Mouse (Mus musculus): ENCODE results near the gene C2cd3. TPM values are rescaled to one million over a fixed set of nuclear protein-coding genes. Genes with fewer than 3 reads are reported as not detected.

C2cd3 gene
- total RNA-seq (2015) (64.0 and 65.5 TPM in 2 replicates), total RNA-seq (2017) (23.0 and 26.6 TPM in 2 replicates)

- peak; percentile 94 for ATAC-seq (replicated peaks; ENCODE audit: poor library complexity)
Measured at GRCm38 (mm10) chr7:100371495-100372451, at the start of gene C2cd3, which contains the start of gene Ppme1. TSS of gene C2cd3 (plus strand) at chr7:100372233. TSS of gene Ppme1 (minus strand) at chr7:100372307.

- no peak for ATAC-seq (replicated peaks; ENCODE audit: poor library complexity)
Measured at GRCm38 (mm10) chr7:100323721-100324120, 48.3 kb upstream of the C2cd3 start.

- 0 out of 2 replicates have a peak, but pooled peaks have one; percentile 48 for ATAC-seq (replicated peaks; ENCODE audit: poor library complexity)
Measured at GRCm38 (mm10) chr7:100325482-100325881, 46.6 kb upstream of the C2cd3 start.

- no peak for ATAC-seq (replicated peaks; ENCODE audit: poor library complexity)
Measured at GRCm38 (mm10) chr7:100327514-100327913, 44.5 kb upstream of the C2cd3 start.

GRCm38 (mm10) chr7:100328636-100329035, 43.4 kb upstream of the C2cd3 start:
- no peak for ATAC-seq (replicated peaks; ENCODE audit: poor library complexity)

DNA sequence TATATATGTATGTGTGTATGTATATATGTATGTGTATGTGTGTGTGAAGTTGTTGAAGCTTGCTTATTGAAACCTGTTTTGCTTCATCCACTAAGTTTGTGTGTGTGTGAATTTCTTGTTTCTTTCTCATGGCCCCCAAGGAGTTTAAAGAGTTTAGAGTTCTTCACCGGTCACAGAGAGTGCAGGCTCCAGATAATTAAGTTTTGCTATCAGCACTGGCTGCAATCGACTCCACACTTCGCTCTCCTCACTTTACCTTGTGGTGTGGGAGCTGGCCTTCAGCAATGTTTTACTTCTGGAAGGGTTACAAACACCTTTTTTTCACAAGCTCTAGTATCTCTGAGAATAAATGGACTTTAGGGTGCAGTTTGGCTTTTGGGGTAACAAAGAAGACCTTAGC, 40.8 kb upstream of the C2cd3 start:
- no peak for ATAC-seq (replicated peaks; ENCODE audit: poor library complexity)

- ATAC-seq (replicated peaks; ENCODE audit: poor library complexity) = no peak
Measured at GRCm38 (mm10) chr7:100335921-100336320, 36.1 kb upstream of the C2cd3 start.

GRCm38 (mm10) chr7:100354984-100355383, 17.0 kb upstream of the C2cd3 start:
- ATAC-seq (replicated peaks; ENCODE audit: poor library complexity) = no peak

- no peak for ATAC-seq (replicated peaks; ENCODE audit: poor library complexity)
Measured at GRCm38 (mm10) chr7:100356324-100356723, 15.7 kb upstream of the C2cd3 start.

GRCm38 (mm10) chr7:100356768-100357167, 15.3 kb upstream of the C2cd3 start:
- no peak for ATAC-seq (replicated peaks; ENCODE audit: poor library complexity)

GRCm38 (mm10) chr7:100357856-100358255, 14.2 kb upstream of the C2cd3 start:
- no peak for ATAC-seq (replicated peaks; ENCODE audit: poor library complexity)

DNA sequence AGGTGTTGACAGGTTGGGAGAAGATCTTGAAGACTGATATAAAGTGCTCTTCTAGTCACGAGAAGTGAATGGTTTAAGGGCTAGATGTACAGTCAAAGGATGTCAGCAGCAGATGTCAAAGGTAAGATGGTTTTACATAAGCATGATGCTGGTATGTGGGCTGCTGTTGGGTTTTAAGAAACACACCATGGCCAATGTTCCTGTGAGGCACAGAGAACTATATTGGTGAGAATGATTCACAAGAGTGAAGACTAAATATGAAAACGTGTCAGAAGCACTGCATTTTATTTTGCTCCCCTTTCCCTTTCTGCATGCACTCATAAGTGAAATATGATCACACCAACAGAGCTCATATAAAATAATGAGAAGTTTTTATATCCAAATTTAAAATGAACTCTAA, 8.9 kb upstream of the C2cd3 start:
- no peak for ATAC-seq (replicated peaks; ENCODE audit: poor library complexity)

GRCm38 (mm10) chr7:100364888-100365287, 7.1 kb upstream of the C2cd3 start:
- peak; percentile 69 for ATAC-seq (replicated peaks; ENCODE audit: poor library complexity)

- 0 out of 2 replicates have a peak, but pooled peaks have one; percentile 7 for ATAC-seq (replicated peaks; ENCODE audit: poor library complexity)
Measured at GRCm38 (mm10) chr7:100372452-100372980, 483 bp downstream of the C2cd3 start.

DNA sequence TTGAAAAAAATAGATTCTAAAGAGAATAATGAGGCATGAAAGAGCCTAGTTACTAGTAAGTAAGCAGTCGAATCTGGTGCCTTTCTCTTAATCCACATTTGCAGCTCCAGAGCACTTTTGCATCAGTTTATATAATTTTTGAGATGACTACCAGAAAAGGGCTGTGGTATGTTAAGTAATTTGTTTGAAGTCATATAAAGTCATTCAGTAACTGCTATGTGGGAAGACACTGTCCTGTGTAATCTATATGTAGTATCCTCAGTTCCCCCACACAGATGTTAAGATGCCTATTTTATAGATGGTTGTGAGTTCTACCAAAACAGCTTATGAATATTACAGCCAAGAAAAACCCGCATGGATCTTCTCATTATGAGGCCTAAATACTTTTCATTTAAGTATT, 6.2 kb downstream of the C2cd3 start:
- no peak for ATAC-seq (replicated peaks; ENCODE audit: poor library complexity)

DNA sequence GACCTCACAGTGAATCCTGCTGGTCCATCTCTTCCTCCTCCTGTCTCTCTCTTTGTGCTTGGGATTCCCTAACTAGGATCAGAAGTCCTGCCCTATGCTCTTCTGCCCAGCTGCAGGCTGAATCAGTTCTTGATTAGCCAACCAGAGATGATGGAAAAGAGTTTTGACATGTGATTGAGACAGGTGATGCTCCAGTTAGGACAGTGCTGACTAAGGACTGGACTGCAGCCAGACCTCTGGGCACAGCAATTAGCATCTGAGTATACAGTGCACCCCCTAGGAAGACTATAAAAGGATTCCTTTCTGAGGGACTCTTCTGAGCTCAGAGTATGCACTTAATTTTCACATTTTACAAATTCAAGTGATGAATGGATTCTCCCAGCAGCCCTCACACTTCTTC, 9.1 kb downstream of the C2cd3 start:
- no peak for ATAC-seq (replicated peaks; ENCODE audit: poor library complexity)

DNA sequence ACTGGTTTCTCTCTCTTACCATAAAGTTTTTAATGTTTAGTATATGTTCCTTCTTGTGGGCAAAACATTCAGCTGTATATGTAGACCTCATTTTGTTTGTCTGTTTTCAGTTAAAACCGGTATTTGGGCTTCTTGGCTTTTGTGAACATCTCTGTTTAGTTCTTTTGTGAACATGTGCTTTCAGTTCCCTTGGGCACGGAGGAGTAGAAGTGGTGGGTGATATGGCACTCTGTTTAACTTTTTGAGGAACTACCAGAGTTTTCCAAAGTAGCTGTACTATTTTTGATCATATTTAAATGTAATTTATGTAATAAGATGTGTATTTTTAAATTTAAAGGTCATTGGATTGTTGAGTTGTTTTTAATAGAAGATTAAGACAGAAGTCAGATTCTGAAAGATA, 11.2 kb downstream of the C2cd3 start:
- ATAC-seq (replicated peaks; ENCODE audit: poor library complexity) = no peak

- no peak for ATAC-seq (replicated peaks; ENCODE audit: poor library complexity)
Measured at GRCm38 (mm10) chr7:100388174-100388573, 16.1 kb downstream of the C2cd3 start.

DNA sequence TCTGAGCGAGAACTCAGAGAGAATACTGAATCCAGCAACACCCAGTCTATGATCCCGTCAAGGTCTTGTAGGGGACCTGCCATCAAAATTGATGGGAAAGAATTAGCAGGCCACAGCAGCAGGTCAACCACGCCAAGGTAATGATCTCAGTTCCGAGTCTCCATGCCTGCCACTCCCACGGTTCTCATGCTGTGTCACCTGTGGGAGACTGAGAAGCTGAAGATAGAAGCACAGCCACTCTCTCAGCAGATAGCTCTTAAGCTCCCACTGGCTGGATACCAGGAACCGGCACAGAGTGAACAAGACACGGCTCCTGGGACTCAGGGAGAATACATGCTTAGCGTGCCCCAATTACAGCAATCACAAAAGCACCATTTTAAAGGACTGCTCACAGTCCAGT, 18.1 kb downstream of the C2cd3 start:
- no peak for ATAC-seq (replicated peaks; ENCODE audit: poor library complexity)

- ATAC-seq (replicated peaks; ENCODE audit: poor library complexity) = no peak
Measured at GRCm38 (mm10) chr7:100392265-100392664, 20.2 kb downstream of the C2cd3 start.

DNA sequence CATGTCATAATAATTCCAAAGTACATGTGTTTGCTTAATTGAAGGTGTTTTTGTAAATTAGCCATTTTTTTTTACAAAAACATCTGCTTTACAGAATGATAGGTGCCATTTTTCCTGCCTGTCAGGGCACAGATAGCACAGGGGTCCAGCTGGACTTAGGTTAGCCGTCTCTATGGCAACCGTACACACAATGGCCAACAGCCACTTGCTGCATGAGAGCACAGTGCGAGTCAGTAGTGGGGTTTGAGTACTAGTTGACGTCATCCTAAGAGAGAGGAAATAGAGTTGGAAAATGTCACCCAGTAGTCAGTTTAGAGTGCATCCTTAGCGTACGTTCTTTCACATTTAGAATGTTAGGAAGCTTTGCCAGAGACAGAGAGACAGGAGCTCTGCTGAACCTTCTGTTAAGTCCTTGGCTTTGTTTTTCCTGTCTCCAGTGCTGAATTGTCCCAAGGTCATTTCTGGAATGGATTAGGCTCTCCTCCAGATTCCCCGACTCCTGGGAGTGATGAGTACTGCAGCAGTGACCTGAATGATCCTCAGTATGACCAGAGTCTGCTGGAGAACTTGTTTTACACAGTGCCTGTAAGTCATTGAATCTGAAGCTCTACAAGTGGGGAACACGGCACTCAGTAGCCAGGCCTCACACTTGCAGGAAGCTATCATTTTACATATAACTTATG, 27.3 kb downstream of the C2cd3 start:
- ATAC-seq (replicated peaks; ENCODE audit: poor library complexity) = no peak

All from megakaryocyte progenitor cell, adult 5-6 weeks (primary cell).